Mouse (Mus musculus) layer of hippocampus, postnatal 36 days (tissue): Measurements from ENCODE around the gene Vav1. TPM values are rescaled to one million over a fixed set of nuclear protein-coding genes. Genes with fewer than 3 reads are reported as not detected.
"Not testable (repeated sequence)": the region's sequence is repeated elsewhere in the genome, so short reads cannot be mapped to it uniquely, and the experiment has no call there.

Experiments
- DNase-seq, 2 experiments: peaks; one replicate each; pipeline ENCODE4 v3.0.0; 2022
- total RNA-seq, 2 experiments: library from RNA; stranded (reverse); gene quantifications; 2 replicates each; pipeline ENCODE4 v1.2.3; 2021

The Vav1 gene
- total RNA-seq, 2 experiments from 2014 or later, result 3.0 to 3.7 TPM

DNA sequence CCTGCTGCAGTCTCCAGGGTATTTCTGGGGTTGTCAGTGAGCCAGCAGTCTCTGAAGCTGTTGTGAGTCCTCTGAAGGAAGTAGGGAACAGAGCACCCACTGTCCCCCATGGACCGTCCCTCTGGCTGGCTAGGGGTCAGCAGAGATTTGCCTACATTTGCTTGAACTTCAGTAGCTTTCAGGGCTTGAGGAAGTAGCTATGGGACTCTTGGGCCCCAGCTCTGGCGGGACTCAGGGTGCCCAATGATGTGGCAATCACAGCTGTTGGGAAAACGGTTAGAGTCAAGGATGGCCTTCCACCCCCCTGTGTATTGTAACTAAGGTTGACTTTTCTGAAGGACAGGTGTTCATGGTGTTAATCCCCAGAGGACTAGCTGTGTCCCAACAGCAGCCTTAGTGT, 1.5 kb downstream of the Vav1 start:
- no peak for DNase-seq

DNA sequence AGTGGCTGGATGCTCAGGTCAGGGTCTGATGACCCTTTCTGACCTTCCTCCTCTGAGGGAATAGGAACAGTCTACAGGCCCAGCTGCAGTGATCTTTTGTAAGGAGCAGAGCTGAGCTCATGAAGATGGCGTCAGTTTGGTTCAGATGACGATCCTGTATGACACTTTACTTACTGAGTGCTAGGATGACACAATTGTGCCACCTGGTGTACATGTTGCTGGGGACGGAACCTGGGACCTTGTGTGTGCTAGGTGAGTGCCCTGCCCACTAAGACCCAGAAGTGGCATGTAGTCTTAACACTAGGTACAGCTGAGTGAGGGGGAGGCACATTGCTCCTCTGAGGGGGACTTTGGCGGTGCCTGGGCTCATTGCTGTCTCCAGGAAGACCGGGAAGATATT, 5.0 kb downstream of the Vav1 start:
- no peak for DNase-seq

DNA sequence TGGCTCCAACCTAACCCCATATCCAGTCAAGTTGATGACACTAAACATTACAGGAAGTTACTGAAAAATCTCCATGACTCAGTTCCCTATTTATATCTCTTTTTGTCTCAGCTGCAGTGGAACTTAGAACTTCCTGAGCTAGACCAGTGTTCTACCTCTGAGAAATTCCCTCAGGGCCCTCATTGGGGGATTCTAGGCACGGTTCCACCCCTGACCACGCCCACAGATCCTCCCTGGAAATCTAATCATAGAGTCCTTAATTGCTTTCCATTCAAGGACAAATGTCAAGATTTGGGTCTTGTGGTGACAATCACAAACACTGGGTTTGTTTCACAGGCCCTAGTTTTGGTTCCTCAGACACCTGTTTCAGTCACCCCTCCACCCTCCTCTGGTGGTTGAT, 6.2 kb downstream of the Vav1 start:
- DNase-seq, result no peak

DNA sequence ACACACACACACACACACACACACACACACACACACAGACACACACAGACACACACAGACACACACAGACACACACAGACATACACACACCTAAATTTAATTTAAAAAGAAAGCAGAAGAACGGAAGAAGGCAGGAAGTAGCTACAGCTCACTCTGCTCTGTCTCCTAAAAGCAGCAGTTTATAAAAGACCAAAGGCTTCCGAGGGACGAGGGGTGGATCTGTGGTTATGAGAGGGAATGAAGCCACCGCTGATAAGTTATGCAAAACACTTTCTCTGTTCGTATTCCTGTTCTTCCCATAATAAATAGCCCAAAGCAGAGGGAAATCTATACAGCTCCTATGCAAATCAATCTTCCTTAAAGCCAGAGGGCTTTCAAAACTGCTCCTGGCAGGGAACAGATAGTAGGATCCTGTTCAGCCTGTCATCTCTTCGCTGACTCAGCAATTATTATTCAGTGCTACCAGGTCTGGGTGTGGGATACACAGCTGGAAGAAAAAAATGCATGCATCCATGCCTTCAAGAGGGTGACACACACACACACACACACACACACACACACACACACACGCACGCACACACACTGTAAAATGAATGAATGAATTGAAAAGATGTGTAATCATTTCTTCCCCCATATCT, 7.9 kb downstream of the Vav1 start:
- DNase-seq, result no peak

DNA sequence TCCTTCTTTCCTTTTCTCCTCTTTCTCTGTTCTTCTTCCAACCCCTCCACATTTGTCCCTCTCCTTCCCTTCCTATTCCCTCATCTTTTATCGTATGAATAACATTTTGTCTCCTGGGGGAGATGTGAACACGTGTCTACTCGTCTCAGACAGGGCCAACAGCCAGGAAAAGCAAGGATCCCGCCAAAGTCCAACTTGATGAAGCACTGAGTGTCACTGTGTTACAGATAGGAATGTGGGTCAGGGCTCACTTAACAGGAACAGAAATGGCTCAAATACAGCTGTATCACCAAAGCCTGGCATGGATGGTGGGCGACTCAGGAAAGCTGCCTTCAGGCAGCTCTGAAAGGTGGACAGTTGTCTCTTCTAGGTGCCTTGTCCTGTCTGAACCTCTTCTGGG, 10.4 kb downstream of the Vav1 start:
- DNase-seq, result no peak

DNA sequence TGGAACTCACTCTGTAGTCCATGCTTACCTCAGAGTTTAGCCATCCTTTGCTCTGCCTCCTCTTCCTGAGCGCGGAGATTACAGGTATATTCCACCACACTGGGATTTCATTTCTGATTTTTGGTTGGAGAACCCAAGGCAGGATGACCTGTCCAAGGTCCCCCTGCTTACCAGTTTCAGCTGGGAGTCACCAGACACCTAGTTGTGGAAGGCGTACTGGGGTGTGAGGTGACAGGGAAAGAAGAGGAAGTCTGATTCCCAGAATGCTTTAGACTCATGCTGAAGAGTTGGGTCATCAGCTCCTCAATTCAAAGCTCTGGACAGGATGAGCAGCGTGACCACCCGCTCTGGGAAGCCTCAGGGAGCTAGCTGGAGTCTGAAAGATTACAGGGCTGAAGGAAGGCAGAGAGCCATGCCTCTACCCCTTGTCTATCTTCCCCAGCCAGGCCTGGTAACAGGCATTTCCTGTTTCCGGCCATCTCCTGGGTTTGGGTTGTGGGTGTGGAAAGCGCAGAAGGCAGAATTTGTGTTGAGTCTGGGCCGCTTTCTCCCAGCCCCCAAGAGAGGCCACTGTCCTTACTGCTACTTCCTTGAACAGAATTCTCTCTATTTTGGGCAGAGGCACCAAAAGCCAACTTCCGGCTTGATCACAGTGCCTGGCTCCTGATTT, 11.2 kb downstream of the Vav1 start:
- no peak for DNase-seq

DNA sequence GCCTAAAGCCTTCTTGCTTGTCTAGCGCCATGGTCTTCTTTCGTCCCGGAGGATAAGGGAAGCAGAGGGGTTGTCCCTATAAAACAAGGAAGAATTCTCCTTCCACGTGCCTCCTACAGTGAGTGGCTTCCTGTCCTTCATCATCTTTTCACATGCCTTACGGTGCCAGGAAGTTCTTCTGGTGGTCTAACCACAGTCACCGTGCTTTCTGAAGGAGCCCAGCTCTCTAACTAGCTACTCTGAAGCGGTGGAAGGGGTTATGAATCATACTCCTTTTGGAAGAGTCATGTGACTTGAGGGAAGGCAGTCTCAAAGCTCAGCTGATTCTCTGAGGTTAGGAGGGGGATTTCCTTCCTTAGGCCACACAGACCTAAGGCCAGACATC, 11.8 kb downstream of the Vav1 start:
- no peak for DNase-seq

DNA sequence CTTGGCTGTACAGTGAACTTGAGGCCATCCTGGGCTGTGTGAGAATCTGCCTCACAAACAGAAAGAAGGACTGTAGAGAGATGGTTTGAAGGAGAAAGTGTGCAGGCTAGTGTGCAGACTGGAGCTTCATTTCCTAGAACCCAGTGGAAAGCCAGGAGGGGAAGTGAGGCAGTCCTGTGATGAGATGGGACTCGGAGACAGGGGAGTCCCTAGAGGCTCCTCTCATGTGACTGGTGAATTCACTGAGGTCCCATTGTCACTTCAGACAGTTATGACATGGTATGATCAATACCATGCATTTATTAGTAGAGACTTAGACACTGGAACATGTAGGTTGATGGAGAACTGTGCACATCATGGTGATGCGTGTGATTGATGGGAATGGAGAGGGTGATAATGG, 13.4 kb downstream of the Vav1 start:
- DNase-seq, result no peak

DNA sequence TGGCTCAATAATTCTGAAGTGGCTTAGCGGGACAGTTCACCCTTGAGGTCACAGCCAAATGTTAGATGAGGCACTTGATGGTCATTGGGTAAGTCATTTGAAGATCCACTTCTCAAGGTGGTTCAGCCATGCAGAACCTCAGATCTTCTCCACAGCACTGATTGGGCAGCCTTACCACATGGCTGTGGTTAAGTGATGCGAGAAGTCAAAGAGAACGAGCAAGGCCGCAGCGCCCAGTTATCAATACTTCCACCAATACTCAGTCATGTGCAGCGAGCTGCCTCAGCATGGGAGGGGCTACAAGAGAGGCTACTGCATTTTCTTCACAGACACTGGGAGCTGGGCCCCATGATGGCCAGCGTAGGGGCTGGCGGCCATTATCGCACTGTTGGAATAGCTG, 14.1 kb downstream of the Vav1 start:
- DNase-seq, result no peak

DNA sequence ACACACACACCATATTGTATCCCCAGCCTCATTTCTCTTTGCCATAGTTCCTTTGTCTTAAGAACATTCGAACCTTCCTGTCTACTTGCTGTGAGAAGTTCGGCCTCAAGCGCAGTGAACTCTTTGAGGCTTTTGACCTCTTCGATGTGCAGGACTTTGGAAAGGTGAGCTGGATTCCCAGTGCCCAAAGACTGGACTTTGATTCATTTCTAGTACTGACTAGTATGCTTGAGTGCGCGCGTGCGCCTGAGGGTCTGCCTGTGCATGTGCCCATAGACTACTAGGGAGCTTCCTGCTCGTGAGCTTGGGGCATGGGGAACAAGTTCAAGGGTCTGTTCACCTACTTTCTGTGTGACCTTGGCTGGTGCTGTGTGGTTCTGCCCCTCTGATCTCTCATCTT, 17.0 kb downstream of the Vav1 start:
- no peak for DNase-seq

DNA sequence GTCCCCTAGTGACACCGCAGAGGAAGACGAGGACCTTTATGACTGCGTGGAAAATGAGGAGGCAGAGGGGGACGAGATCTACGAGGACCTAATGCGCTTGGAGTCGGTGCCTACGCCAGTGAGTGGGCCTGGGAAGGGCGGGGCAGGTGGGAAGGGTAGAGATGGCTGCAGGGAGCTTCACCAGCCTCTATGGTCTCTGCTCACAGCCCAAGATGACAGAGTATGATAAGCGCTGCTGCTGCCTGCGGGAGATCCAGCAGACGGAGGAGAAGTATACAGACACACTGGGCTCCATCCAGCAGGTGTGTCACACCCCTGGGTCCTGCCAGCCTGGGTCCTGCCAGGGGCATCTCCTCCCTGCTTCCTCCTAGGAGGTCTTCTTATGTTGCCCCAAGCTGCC, 18.1 kb downstream of the Vav1 start:
- DNase-seq, result no peak

DNA sequence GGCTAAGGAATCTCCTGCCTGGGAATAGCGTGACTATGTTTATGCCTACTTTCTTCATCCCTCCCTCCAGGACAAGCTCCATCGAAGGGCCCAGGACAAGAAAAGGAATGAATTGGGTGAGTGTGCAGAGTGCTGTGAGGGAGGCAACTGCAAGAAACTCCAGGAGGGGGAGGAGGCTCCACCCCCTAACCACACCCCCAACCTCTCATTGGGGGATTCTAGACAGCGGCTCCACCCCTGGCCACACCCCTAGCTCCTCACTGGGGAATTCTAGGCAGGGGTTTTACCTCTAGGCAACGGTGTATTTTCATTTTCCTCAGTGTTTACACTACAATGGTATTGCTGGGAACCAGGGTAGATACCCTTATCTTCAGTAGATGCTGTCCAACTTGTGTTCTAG, 26.7 kb downstream of the Vav1 start:
- no peak for DNase-seq

DNA sequence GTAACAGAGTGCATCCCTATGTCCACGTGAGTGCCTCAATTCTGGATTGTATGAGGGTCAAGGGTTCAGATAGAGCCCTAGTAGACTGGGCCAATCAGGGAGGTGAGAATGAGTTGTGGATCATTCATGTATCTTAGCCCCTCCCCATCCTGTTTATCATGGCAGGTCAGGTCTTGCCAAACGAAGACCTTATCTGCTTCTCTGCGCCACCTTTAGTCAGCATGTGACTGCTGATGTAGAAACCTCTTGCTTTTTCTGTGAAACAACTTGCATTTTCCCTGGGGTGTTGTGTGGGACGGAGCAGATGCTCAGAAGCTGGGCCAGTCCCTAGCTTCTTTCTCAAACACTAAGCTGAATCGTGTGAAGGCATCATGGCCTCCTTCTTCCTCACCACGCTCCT, 28.2 kb downstream of the Vav1 start:
- DNase-seq, result no peak

DNA sequence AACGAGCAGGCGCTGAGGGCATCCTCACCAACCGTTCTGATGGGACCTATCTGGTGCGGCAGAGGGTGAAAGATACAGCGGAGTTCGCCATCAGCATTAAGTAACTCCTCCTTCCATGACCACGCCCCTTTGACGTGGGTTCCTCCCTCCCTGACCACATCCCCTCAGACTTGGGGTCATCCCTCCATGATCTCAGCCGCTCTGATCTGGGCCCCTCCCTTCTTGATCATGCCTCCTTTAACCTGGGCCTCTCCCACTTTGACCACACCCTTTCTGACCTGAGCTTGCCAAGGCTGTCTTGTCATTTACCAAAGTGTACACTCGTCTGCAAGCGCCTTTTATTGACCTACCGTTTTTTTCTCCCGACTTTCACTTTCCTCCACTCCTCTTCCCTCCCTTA, 32.9 kb downstream of the Vav1 start:
- no peak for DNase-seq

DNA sequence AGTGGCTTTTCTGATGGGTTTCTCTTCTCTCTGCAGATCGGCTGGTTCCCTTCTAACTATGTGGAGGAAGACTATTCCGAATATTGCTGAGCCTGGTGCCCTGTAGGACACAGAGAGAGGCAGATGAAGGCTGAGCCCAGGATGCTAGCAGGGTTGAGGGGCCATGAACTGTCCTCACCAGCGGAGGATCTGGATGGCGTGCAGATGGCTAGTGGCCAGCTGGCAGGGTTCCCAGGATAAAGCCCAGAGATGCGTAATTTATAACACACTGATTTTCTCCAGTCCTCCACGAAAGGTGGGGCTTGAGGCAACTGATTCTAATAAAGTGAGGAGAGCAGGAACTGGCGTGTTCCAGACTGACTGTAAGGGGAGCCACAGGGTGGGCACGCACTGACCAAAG, 48.7 kb downstream of the Vav1 start:
- no peak for DNase-seq

DNA sequence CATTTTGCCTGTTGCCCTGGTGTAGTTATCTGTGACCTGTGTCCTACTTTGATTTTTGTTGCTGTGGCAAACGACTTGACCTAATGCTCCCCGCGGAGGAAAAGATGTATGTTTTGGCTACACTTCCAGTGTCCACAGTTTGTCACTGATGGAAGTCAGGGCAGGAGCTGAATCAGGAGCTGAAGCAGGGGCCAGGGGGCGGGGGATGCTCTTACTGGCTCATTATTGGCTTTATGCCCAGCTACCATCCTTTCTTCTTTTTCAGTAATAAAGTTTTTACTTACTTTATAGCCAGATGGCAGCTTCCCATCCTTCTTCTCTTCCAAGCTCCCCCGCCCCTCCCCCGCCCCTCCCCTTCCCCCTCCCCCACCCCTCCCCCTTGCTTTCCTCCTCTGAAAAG, 50.0 kb downstream of the Vav1 start:
- DNase-seq, result no peak

DNA sequence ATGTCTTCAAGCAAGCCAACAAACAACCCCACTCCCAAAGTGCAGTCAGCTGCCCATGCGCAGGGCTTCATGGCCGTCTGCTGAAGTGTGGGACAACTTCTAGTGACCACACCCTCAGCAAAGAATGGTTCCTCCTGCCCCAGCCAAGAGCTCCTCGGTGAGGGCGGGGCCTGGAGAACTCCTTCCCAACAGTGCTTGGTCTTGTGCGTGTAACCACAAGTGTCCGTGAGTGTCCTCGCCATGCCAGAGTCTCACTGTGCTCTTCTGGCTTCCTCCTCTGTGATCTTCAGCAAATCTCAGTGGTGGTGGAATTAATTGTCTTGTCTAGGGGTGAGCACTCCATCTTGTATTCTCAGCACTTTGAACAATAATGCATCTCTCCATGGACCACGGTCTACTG, 52.1 kb downstream of the Vav1 start:
- DNase-seq, result no peak

DNA sequence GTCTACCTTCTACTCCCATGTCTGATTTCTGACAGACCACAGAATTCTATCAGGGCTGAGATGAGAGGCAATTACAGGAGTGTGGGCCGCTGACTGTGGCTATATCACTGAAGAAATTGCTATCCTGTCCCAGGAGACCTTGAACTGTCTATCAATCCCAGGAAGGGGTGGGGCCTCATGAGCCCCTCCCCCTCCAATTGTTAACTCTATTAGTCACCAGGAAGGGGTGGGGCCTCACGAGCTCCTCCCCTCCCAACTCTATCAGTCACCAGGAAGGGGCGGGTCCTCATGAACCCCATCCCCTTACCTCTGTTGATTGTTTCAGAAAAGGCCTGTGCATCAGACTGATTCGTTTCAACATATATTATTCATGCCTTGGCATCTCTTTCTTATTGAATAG, 53.3 kb downstream of the Vav1 start:
- no peak for DNase-seq

DNA sequence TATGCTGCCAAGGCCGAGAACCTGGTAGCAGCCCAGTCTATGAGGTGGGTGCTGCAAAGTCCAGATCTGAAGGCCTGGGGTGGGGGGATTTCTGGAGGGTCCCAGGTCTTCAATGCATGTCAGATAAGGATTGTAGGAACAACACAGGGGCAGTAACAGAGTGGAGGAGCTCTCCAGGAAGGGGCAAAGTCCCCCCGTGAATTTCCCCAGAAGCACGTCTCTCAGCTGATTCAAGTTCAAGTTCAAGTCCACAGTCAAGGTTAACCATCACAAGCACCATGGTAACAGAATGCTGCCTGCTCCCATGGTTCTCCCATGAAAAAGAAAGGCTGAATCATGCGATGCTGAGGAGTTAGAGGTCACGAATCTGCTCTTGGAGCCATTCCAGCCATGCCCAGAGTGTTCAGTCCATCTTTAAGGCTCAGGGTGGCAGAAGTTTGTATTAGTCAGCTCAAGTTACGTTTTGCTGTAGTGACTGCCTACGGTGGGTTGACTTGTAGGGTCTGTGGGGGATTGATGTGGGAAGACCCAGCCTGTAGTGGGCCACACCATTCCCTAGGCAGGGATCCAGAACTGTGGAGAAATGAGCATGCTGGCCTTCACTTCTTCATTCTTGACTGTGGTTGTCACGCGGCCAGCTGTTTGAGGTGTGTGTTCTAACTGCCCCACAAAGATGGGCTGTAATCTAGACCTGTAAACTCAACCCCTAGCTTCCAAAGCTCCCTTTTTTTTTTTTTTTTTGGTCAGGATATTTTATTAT, 55.3 kb downstream of the Vav1 start:
- DNase-seq, result no peak

DNA sequence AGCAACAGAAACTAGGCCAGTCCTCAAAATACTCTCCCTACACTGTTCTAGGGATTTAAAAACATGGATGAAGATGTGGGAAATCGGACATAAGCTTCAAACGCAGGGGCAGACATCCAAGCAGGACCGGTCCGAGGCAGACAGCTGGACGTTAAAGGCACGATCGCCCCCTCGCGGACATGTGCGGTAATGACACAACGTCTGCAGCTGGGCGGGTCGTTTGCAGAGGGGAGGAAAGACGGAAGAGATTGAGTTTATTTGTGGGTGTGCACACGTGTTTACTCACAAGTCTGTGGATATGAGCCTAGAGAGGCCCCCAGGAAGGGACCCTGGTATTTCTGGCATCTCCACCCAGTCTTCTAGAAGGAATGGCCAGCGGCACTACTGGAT, 55.9 kb downstream of the Vav1 start:
- DNase-seq, result peak; percentile 74 to 78

DNA sequence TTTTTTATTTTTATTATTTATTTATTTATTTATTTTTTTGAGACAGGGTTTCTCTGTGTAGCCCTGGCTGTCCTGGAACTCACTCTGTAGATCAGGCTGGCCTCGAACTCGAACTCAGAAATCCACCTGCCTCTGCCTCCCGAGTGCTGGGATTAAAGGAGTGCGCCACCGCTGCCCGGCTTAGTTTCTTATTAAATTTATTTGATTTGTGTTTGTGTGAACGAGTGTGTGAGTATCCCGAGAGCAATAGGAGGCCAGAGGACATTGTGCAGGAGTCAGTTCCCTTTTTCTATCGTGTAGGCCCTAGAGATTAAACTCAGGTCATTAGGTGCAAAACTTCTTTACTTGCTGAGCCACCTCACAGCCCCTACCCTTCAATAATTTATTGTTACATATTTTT, 56.3 kb downstream of the Vav1 start:
- DNase-seq, result not testable (repeated sequence)

DNA sequence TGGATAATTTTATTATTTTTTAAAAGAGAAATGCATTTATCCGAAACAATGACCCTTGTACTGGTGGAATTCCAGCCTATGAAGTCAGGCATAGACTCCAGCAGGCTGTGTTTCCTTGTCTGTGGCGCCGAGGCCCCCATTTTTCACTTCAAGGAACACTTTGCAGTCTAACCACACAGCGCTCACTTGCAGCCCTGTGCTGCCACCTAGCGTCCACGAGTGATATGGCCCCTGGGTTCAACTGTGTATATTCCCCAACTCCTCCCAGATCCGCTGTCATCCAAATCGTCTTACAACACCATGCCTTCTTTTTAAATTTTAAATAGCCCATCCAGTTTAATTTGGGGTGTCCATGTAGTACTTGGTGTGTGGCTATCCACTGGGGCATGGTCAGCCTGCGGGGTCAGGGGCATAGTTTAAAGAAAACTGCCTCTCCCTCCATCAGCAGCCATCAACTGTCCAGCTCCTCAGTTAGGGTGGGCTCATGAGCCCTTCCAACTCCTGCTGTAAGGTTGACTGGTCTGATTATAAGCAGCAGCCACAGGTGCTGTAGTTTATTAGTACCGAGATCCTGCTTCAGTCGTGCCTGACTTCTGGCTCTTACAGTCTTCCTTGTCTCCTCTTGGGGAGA, 56.9 kb downstream of the Vav1 start:
- DNase-seq, result peak; percentile 86 to 88

DNA sequence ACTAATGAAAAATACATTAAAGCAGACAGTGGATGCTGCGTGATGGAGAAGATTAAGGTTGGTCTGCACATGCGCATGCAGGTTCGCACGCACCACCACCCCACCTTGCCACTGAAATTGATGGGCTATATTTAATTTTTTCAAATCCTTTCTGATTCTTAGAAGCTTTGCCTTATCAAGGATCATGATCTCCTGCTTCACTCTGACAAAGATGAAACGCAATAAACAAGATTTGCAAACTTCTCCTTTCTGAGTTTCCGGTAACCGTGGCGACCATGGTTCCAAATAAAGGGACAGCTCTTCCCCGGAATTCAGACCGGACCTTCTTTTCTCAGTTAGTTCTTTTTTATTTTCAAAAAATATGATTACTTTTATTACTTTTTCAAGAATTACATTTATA, 59.1 kb downstream of the Vav1 start:
- DNase-seq, result no peak

DNA sequence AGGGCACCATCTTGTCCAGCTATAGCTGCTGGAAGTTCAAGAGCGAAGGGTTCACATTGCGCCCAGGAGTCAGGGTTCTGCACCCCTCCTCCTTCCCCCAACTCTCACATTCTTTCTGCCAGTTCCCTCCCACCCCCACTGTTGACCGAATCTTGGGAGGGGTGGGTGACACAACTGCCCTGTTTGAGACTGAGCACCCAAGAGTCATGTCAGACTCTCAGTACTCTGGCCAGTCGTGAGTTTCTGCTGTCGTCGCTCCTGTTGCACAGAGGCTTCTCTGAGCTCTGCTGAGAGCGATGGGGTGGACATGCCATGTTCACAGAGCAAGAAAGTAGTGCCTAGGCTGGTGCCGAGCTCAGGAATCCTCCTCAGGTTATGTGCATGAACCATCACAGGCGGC, 60.4 kb downstream of the Vav1 start:
- no peak for DNase-seq
